Mouse (Mus musculus) lung, postnatal 0 days (tissue): ENCODE results near the gene Arhgap11a. TPM values are rescaled to one million over a fixed set of nuclear protein-coding genes. Genes with fewer than 3 reads are reported as not detected.

Source experiments
- ATAC-seq: fragments of 200-750 bp; cut with Nextera tagmentation; 2 replicates; pipeline ENCODE4 v1.8.0; 2017; ENCODE audit warnings: moderate library complexity
- DNase-seq: peaks from one replicate; pipeline ENCODE4 v3.0.0-alpha.2; 2016; ENCODE audit warnings: low spot score
- H3K27ac ChIP-seq: fragments of 300-500 bp; sonication (generic); 2 replicates; pipeline ENCODE4 v1.5.1; 2014; ENCODE audit warnings: antibody characterized with exemption, mild to moderate bottlenecking, low read length, mixed read lengths
- H3K27me3 ChIP-seq: fragments of 300-500 bp; sonication (generic); replicated peaks from 2 replicates; pipeline ENCODE4 v1.6.1; 2014; ENCODE audit warnings: low read length, mixed read lengths; ENCODE audit not compliant: insufficient read depth
- H3K36me3 ChIP-seq: fragments of 300-500 bp; sonication (generic); 2 replicates; pipeline ENCODE4 v1.6.1; 2014; ENCODE audit warnings: low read length, mixed read lengths; ENCODE audit not compliant: insufficient read depth
- H3K4me1 ChIP-seq: fragments of 300-500 bp; sonication (generic); 2 replicates; pipeline ENCODE4 v1.6.1; 2014; ENCODE audit warnings: antibody characterized with exemption, low read depth, low read length, mixed read lengths; ENCODE audit not compliant: insufficient read depth
- H3K4me2 ChIP-seq: fragments of 300-500 bp; sonication (generic); replicated peaks from 2 replicates; pipeline ENCODE4 v1.6.1; 2014; ENCODE audit warnings: low read depth, mild to moderate bottlenecking, low read length, moderate library complexity, mixed read lengths
- H3K4me3 ChIP-seq: fragments of 300-500 bp; sonication (generic); 2 replicates; pipeline ENCODE4 v1.5.1; 2014; ENCODE audit warnings: low read depth, low read length
- H3K9ac ChIP-seq: fragments of 300-500 bp; sonication (generic); replicated peaks from 2 replicates; pipeline ENCODE4 v1.6.1; 2014; ENCODE audit warnings: low read depth, mild to moderate bottlenecking
- H3K9me3 ChIP-seq: fragments of 300-500 bp; sonication (generic); 2 replicates; pipeline ENCODE4 v1.6.1; 2016; ENCODE audit warnings: low read length, mixed read lengths
- CTCF ChIP-seq: IDR thresholded peaks from 2 replicates; pipeline ENCODE4 v1.5.1; 2016; ENCODE audit warnings: antibody characterized with exemption, mild to moderate bottlenecking
- EP300 ChIP-seq: IDR thresholded peaks from 2 replicates; pipeline ENCODE4 v1.6.1; 2016; ENCODE audit warnings: antibody characterized with exemption, mild to moderate bottlenecking, control low read depth
- WGBS: fragments of 180-500 bp; shearing (Covaris S2); extraction: QIAGEN DNeasy Blood & Tissue Kit; methylation state at CpG from one replicate; pipeline ENCODE4 v1.1.7; 2014; 5-methylcytosine and 5-hydroxymethylcytosine counted together
- polyA plus RNA-seq: library from polyadenylated mRNA; unstranded; fragments of >200 nt; fragmentation: Nextera tagmentation; extraction: Ambion mirVana; gene quantifications from 2 replicates; pipeline ENCODE4 v1.2.1, GENCODE M21; 2015

Arhgap11a gene
- polyA plus RNA-seq, 1 experiment from 2014 or later = 2.7 TPM

GRCm38 (mm10) chr2:113835219-113835618 lies 13.2 kb downstream of the Arhgap11a start:
- peaks cover 15% of the 10 kb centered on the region; the same call in 1 of the 2 replicates for H3K36me3 ChIP-seq

GRCm38 (mm10) chr2:113828943-113829882 lies 19.2 kb downstream of the Arhgap11a start, which contains the start of gene Scg5:
TSS of gene Scg5 (minus strand) at chr2:113829121.
- Histone ChIP-seq H3K4me3 (no peak within 1 kb of the TSS), H3K9ac (no peak within 1 kb of the TSS), H3K27ac (no peak within 1 kb of the TSS), H3K9me3 (no peaks in the 10 kb centered on the region), H3K4me2 (peak within 1 kb of the TSS; percentile 34; the same call in 1 of the 2 replicates), H3K4me1 (no peaks in the 10 kb centered on the region; the same call in 1 of the 2 replicates), H3K36me3 (peaks cover 9% of the 10 kb centered on the region; the same call in 1 of the 2 replicates), H3K27me3 (no peaks in the 10 kb centered on the region)
- ATAC-seq (peak; percentile 94), DNase-seq (peak; percentile 83)
- TF ChIP-seq EP300 = no peak
- no peak for TF ChIP-seq CTCF
- WGBS = 10% methylated on average over 23 of the region's 23 CpGs

More at GRCm38 (mm10) chr2:113835219-113835618, 13.2 kb downstream of the Arhgap11a start:
- H3K4me3 ChIP-seq = no peak overlapping the region
- H3K4me1 ChIP-seq = no peaks in the 10 kb centered on the region
- no peaks in the 10 kb centered on the region for H3K27me3 ChIP-seq
- H3K4me2 ChIP-seq = no peak overlapping the region
- ATAC-seq = no peak
- no peak for DNase-seq
- no peak for TF ChIP-seq EP300
- TF ChIP-seq CTCF = no peak
- no peak overlapping the region for H3K27ac ChIP-seq
- no peak overlapping the region for H3K9ac ChIP-seq
- WGBS = 86% methylated on average over 3 of the region's 3 CpGs
- H3K9me3 ChIP-seq = no peaks in the 10 kb centered on the region

- H3K4me1 ChIP-seq = no peaks in the 10 kb centered on the region; the same call in 1 of the 2 replicates
- no peak overlapping the region for H3K4me3 ChIP-seq
- ATAC-seq (no peak), DNase-seq (no peak)
- no peak overlapping the region for H3K27ac ChIP-seq
- peak overlapping the region; percentile 34; the same call in 1 of the 2 replicates for H3K4me2 ChIP-seq
- no peaks in the 10 kb centered on the region for H3K27me3 ChIP-seq
- H3K9ac ChIP-seq = no peak overlapping the region
- WGBS = 23% methylated on average over 17 of the region's 17 CpGs
- H3K9me3 ChIP-seq = no peaks in the 10 kb centered on the region
- TF ChIP-seq CTCF = no peak
- TF ChIP-seq EP300 = no peak
- H3K36me3 ChIP-seq = peaks cover 3% of the 10 kb centered on the region; the same call in 1 of the 2 replicates
These were observed 20.1 kb downstream of the Arhgap11a start for GRCm38 (mm10) chr2:113828086-113828942.

- Histone ChIP-seq H3K36me3 (no peaks in the 10 kb centered on the region), H3K27ac (no peak overlapping the region), H3K9ac (no peak overlapping the region), H3K4me3 (no peak overlapping the region), H3K4me1 (no peaks in the 10 kb centered on the region; the same call in 1 of the 2 replicates), H3K27me3 (no peaks in the 10 kb centered on the region), H3K9me3 (no peaks in the 10 kb centered on the region), H3K4me2 (no peak overlapping the region)
- TF ChIP-seq CTCF (peak; percentile 86), EP300 (no peak)
- ATAC-seq (no peak), DNase-seq (peak; percentile 78)
- 0% methylated on average over 2 of the region's 2 CpGs for WGBS
These were observed 24.6 kb downstream of the Arhgap11a start for GRCm38 (mm10) chr2:113823909-113824308.

GRCm38 (mm10) chr2:113822367-113822766 lies 26.1 kb downstream of the Arhgap11a start:
- Histone ChIP-seq H3K27ac (no peak overlapping the region), H3K9ac (no peak overlapping the region), H3K36me3 (no peaks in the 10 kb centered on the region), H3K9me3 (no peaks in the 10 kb centered on the region), H3K27me3 (no peaks in the 10 kb centered on the region), H3K4me1 (no peaks in the 10 kb centered on the region), H3K4me3 (no peak overlapping the region), H3K4me2 (no peak overlapping the region)
- TF ChIP-seq EP300 = no peak
- TF ChIP-seq CTCF = no peak
- DNase-seq = no peak
- no peak for ATAC-seq
- WGBS = 89% methylated on average over 8 of the region's 8 CpGs
